Mouse (Mus musculus) CD4-positive, CD25-positive, alpha-beta regulatory T cell (primary cell): ENCODE results near the gene Col27a1. TPM values are rescaled to one million over a fixed set of nuclear protein-coding genes. Genes with fewer than 3 reads are reported as not detected.

Source experiments
- polyA plus RNA-seq: library from polyadenylated mRNA; unstranded; fragments of 100-300 nt; shearing (Covaris generic); gene quantifications from one replicate; pipeline ENCODE4 v1.2.1, GENCODE M21; 2017

The Col27a1 gene
- 0.86 TPM for polyA plus RNA-seq

DNA sequence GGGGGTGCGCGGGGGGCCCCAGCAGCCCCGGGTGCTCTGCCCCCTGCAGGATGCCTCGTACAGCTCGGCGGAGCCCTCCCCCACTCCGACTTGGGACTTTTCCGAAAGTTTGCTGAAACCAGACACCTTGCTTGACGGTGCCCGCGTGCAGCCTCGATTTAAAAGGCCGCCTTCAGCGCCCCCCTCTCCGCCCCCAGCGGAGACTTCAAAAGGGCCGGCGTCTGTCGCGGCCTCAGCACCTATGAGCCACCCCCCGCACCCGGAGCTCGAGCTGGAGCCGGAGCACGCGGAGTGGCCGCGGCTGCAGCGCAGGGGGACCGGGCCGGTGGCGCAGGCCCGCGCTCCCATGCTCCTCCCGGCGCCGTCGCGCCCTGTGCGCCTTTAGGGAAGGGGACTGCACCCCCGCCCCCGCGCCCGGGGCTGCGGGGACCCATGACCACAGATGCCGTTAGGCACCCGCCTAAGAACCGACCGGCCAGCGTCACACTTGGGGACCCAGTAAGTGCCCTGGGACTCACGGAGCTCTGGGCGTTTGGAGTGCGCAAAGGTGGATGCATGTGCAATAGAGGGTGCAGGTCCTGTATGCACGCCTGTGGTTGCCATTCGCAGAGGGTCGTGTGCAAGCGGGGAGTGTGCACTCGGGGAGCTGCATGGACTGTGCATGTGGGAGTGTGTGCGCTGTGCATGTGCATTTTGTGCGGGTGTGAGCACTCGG is at the start of gene Col27a1:
Gene Col27a1 (plus strand): TSS at position 98 of the 715 bp plus-strand sequence.

GRCm38 (mm10) chr4:63171969-63172685 is 41.7 kb upstream of the Col27a1 start, which contains the start of gene Kif12:
Kif12 (minus strand) TSS chr4:63172131.

GRCm38 (mm10) chr4:63344295-63344694 is 130.5 kb downstream of the Col27a1 start, which contains the start of gene Orm1:
Orm1 (plus strand) TSS chr4:63344560.

GRCm38 (mm10) chr4:63355877-63356665 is 142.3 kb downstream of the Col27a1 start, which contains the start of gene Orm3:
Orm3 (plus strand) TSS chr4:63356162.

GRCm38 (mm10) chr4:63362150-63362549 is 148.3 kb downstream of the Col27a1 start, which contains the start of gene Orm2:
Orm2 (plus strand) TSS chr4:63362449.

Other genes with a start within 250 kb of the Col27a1 start
- gene Zfp618, start 248.4 kb upstream of the Col27a1 start, polyA plus RNA-seq = 0.24 TPM
- not detected for gene Ambp, start 59.2 kb upstream of the Col27a1 start, polyA plus RNA-seq
- gene Kif12, start 41.9 kb upstream of the Col27a1 start, polyA plus RNA-seq = not detected
- gene Orm1, start 130.6 kb downstream of the Col27a1 start, polyA plus RNA-seq = not detected
- 0.71 TPM for gene Orm3, start 142.2 kb downstream of the Col27a1 start, polyA plus RNA-seq
- 0.47 TPM for gene Orm2, start 148.4 kb downstream of the Col27a1 start, polyA plus RNA-seq
- gene Akna, start 189.3 kb downstream of the Col27a1 start, polyA plus RNA-seq = 334 TPM